Mouse (Mus musculus): ENCODE data around the gene Hsf4. TPM values are rescaled to one million over a fixed set of nuclear protein-coding genes. Genes with fewer than 3 reads are reported as not detected.
A peak's percentile ranks its signal among the peaks of the same experiment; 100 is the strongest.

Gene Hsf4
- polyA plus RNA-seq, 1 experiment from 2014 or later: 0.33 TPM

GRCm38 (mm10) chr8:105233126-105233935, 36.3 kb upstream of the Hsf4 start:
- no peaks in the 10 kb centered on the region for H3K4me1 ChIP-seq (ENCODE audit: insufficient read depth)
- no peaks in the 10 kb centered on the region for H3K9me3 ChIP-seq (ENCODE audit: low read depth, low read length)
- no peak overlapping the region for H3K4me2 ChIP-seq
- H3K4me3 ChIP-seq (ENCODE audit: low read depth, low read length): no peak overlapping the region
- no peak overlapping the region for H3K9ac ChIP-seq
- TF ChIP-seq CTCF (IDR thresholded peaks at IDR 0.05; ENCODE audit: low read depth): no peak
- peaks cover 30% of the 10 kb centered on the region for H3K36me3 ChIP-seq (ENCODE audit: insufficient read depth)
- DNase-seq (no peak), ATAC-seq (ENCODE audit: insufficient read depth) (no peak)
- H3K27ac ChIP-seq (ENCODE audit: low read depth): no peak overlapping the region
- no peaks in the 10 kb centered on the region for H3K27me3 ChIP-seq (ENCODE audit: insufficient read depth, low read length)
- WGBS: 32% methylated on average over 1 of the region's 1 CpGs

- Histone ChIP-seq H3K27ac (ENCODE audit: low read depth) (no peak overlapping the region), H3K9me3 (ENCODE audit: low read depth, low read length) (no peaks in the 10 kb centered on the region), H3K27me3 (ENCODE audit: insufficient read depth, low read length) (no peaks in the 10 kb centered on the region), H3K4me1 (ENCODE audit: insufficient read depth) (no peaks in the 10 kb centered on the region), H3K36me3 (ENCODE audit: insufficient read depth) (peaks cover 47% of the 10 kb centered on the region), H3K4me2 (no peak overlapping the region), H3K9ac (no peak overlapping the region), H3K4me3 (ENCODE audit: low read depth, low read length) (no peak overlapping the region)
- TF ChIP-seq CTCF (IDR thresholded peaks at IDR 0.05; ENCODE audit: low read depth): no peak
- ATAC-seq (ENCODE audit: insufficient read depth) (no peak), DNase-seq (no peak)
- WGBS: 75% methylated on average over 1 of the region's 1 CpGs
Observed at GRCm38 (mm10) chr8:105235206-105235605, 34.4 kb upstream of the Hsf4 start.

GRCm38 (mm10) chr8:105237442-105238142, 32.0 kb upstream of the Hsf4 start:
- H3K4me1 ChIP-seq (ENCODE audit: insufficient read depth): no peaks in the 10 kb centered on the region
- no peak for ATAC-seq (ENCODE audit: insufficient read depth)
- H3K9ac ChIP-seq: no peak overlapping the region
- no peaks in the 10 kb centered on the region for H3K27me3 ChIP-seq (ENCODE audit: insufficient read depth, low read length)
- H3K4me2 ChIP-seq: no peak overlapping the region
- H3K36me3 ChIP-seq (ENCODE audit: insufficient read depth): peaks cover 60% of the 10 kb centered on the region
- H3K9me3 ChIP-seq (ENCODE audit: low read depth, low read length): no peaks in the 10 kb centered on the region
- no peak for DNase-seq
- no peak for TF ChIP-seq CTCF (IDR thresholded peaks at IDR 0.05; ENCODE audit: low read depth)
- no peak overlapping the region for H3K27ac ChIP-seq (ENCODE audit: low read depth)
- 84% methylated on average over 14 of the region's 14 CpGs for WGBS
- no peak overlapping the region for H3K4me3 ChIP-seq (ENCODE audit: low read depth, low read length)

- Histone ChIP-seq H3K9ac (no peak overlapping the region), H3K9me3 (ENCODE audit: low read depth, low read length) (no peaks in the 10 kb centered on the region), H3K36me3 (ENCODE audit: insufficient read depth) (peaks cover 55% of the 10 kb centered on the region), H3K4me2 (no peak overlapping the region), H3K4me1 (ENCODE audit: insufficient read depth) (no peaks in the 10 kb centered on the region), H3K27ac (ENCODE audit: low read depth) (no peak overlapping the region), H3K27me3 (ENCODE audit: insufficient read depth, low read length) (no peaks in the 10 kb centered on the region), H3K4me3 (ENCODE audit: low read depth, low read length) (no peak overlapping the region)
- ATAC-seq (ENCODE audit: insufficient read depth) (no peak), DNase-seq (no peak)
- no peak for TF ChIP-seq CTCF (IDR thresholded peaks at IDR 0.05; ENCODE audit: low read depth)
- WGBS: 90% methylated on average over 7 of the region's 7 CpGs
Observed at GRCm38 (mm10) chr8:105241016-105241415, 28.6 kb upstream of the Hsf4 start.

- Histone ChIP-seq H3K9ac (no peak overlapping the region), H3K4me3 (ENCODE audit: low read depth, low read length) (no peak overlapping the region), H3K27ac (ENCODE audit: low read depth) (no peak overlapping the region), H3K27me3 (ENCODE audit: insufficient read depth, low read length) (no peaks in the 10 kb centered on the region), H3K4me1 (ENCODE audit: insufficient read depth) (peaks cover 2% of the 10 kb centered on the region; the same call in 1 of the 2 replicates), H3K9me3 (ENCODE audit: low read depth, low read length) (no peaks in the 10 kb centered on the region), H3K36me3 (ENCODE audit: insufficient read depth) (peaks cover 65% of the 10 kb centered on the region), H3K4me2 (no peak overlapping the region)
- 83% methylated on average over 6 of the region's 6 CpGs for WGBS
- no peak for TF ChIP-seq CTCF (IDR thresholded peaks at IDR 0.05; ENCODE audit: low read depth)
- ATAC-seq (ENCODE audit: insufficient read depth) (no peak), DNase-seq (no peak)
Observed at GRCm38 (mm10) chr8:105251954-105252353, 17.6 kb upstream of the Hsf4 start.

GRCm38 (mm10) chr8:105252680-105253537, 16.7 kb upstream of the Hsf4 start:
- peaks cover 1% of the 10 kb centered on the region for H3K27me3 ChIP-seq (ENCODE audit: insufficient read depth, low read length)
- ATAC-seq (ENCODE audit: insufficient read depth) (no peak), DNase-seq (no peak)
- no peaks in the 10 kb centered on the region for H3K9me3 ChIP-seq (ENCODE audit: low read depth, low read length)
- H3K4me2 ChIP-seq: peak overlapping the region; percentile 98
- H3K9ac ChIP-seq: no peak overlapping the region
- no peak overlapping the region for H3K27ac ChIP-seq (ENCODE audit: low read depth)
- peaks cover 57% of the 10 kb centered on the region for H3K36me3 ChIP-seq (ENCODE audit: insufficient read depth)
- H3K4me1 ChIP-seq (ENCODE audit: insufficient read depth): peaks cover 2% of the 10 kb centered on the region; the same call in 1 of the 2 replicates
- peak overlapping the region; percentile 63; the same call in 1 of the 2 replicates for H3K4me3 ChIP-seq (ENCODE audit: low read depth, low read length)
- WGBS: 75% methylated on average over 10 of the region's 10 CpGs
- no peak for TF ChIP-seq CTCF (IDR thresholded peaks at IDR 0.05; ENCODE audit: low read depth)
